Mouse (Mus musculus) gastrocnemius, postnatal 25 days (tissue): ENCODE measurements around the gene Knstrn. TPM values are rescaled to one million over a fixed set of nuclear protein-coding genes. Genes with fewer than 3 reads are reported as not detected.

Experiments used
- DNase-seq: peaks from one replicate; pipeline ENCODE4 v3.0.0; 2022
- total RNA-seq, 2 experiments: library from RNA; stranded (reverse); gene quantifications; 1 replicate in 1 of 2; 2 replicates in 1 of 2; pipeline ENCODE4 v1.2.3; 2021

Knstrn gene
- total RNA-seq, 2 experiments from 2014 or later = 0.92 to 1.3 TPM

DNA sequence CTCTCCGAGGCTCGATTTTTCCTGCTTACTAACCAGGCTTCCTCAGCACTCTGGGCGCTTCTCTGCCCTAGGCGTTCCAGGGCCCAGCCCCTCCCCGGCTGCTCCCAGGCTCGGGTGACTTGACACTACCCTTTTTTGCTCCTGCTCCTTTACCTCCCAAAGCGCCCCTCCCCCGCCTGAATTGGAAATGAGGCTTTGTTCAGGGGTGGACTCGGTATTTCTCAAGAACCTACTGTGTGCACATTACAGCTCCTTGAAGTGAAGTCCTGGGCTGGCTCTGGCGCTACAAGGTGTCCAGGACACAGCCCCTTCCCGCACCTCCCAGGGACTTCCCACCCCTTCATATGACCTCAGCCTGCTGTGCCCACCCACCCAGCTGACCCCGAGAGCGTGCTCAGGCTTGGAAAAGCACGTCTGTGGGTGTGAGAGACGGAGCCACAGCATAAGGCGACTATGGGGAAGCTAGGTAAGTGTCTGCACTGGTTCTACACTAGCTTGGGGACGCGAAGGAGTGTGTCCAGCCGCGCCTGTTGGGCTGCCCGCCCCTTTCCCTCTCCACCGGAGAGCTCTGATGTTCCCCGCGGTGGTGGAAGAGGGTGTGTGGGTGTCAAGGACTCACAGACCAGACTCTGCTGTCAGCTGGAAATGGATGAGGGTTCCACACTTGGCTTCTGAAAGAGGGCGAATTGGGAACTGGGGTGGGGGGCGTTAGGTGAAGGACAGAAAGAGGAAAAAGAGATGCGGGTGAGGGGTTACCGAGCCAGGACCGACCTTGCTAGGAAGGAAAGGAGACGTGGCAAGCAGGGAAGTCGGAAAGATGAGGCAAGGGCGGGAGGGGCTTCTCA, 86.4 kb downstream of the Knstrn start, which contains the start of gene Bahd1:
TSS of gene Bahd1 (plus strand) at position 397 of the 845 bp plus-strand sequence.
- peak; percentile 20 for DNase-seq

DNA sequence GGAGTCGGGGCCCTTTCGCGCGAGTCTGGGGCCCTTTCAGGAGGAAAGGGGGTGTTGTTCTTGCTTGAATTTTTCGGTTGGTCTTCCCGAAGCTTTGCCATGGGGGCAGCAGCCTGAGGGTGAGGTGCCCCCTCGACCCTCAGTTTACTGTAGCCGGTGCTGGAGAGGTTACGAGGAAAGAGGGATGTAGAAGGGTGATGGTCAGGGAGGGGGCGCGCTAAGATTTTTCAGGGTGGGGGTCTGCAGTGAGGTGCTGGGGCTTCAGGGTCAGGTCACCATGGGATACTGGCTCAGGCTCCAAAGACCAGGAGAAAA, 87.0 kb downstream of the Knstrn start:
- DNase-seq = no peak

DNA sequence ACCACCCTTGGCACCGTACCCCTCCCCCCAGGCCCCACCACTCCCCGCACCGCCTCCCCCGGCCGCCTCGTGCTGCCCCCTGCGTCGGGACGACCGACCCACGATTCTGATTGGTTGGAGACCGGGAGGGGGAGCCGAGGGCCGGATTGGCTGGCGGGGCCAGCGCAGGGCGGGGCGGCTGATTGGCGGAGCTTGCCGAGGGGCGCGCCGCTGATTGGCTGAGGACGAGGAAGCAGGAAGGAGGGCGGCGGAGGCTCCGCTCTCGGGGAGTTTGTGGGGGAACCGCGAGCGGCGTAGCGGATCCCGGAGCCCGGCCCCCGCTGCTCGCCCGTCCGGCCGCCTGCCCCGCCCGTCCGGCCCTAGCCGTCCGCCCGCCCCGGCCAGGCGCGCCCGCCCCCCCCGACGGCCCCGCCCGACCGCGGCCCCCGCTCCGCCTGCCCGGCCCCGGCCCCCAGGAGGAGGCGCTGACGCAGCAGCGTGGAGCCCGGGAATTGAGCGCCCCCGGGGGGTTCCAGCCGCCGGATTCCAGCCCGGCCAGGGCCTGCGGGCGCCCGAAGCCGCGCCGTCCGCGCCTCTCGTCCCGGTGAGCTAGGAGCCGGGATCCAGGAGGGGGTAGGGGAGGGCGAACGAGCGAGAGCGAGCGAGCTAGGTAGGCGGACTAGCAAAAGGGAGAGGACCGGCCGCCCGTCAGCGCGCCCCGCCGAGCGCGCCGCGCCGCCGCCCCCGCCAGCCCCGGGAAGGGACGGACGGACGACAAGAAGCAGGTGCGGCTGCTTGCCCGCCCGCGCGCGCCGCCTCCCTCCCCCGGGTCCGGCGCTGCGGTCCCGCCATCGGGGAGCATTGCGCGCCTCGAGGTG, 87.6 kb downstream of the Knstrn start:
- peak; percentile 99 for DNase-seq

DNA sequence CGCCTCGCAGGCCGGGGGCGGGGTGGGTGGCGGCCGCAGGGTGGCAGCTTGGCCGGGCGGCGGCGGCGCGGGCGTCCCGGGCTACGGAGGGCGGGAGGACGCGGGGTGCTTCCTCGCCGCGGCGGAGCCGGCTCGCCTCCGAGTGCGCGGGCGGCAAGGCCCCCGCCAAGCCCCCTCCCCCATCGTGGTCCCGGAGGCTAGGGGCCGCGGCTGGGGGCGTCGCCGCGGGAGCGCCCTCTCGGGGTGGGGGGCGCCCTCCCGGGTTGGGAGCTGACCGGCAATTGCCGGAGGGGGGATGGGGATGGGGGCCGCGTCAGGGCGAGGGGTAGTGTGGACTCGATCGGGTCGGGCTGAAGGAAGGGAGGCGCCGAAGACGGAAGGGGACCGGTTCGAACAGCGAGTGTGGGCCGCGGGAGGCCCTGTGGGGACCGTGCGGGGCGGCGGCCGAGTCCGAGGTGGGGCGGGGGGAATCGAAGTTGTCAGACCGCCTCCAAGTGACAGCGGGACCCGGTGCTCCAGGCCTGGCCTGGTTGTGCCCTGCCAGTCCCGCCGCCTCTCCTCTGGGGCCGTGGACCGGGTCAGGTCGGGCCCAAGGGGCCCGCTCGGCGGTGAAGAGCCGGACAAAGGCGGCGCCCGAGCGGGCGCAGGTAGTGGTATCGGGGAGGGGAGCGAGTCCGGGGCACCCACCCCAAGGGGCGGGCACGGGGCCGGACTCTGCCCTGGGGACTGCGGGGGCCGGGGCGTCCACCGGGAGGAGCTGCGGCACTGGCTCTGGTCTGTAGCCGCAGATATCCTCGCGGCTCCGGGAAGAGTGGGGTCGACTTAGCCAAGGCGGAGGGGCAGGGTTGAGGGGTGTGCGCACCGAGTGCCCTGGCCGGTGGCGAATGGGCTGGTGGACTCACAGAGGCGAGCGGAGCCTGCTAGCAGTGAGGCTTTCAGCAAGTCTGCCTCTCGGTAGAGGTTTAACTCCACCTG, 88.5 kb downstream of the Knstrn start:
- DNase-seq = peak; percentile 52

DNA sequence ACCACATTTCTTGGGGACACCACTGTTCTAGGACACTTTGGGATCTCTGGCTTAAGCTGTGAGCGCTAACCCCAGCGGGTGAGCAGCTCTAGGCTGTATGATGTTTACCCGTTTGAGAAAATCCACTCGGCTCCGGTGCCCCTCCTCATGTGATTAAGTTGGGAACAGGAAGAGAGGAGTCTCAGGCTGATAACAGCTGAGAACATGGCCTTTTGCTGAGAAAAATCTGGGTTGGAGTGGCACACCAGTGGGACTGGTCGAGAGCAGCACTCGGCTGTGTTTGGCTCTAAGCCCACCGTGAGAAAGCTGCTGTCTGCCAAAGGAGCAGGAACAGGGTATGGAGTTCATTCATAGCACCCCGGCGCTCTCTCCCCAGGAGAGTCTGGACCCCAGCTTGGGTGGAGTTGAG, 89.5 kb downstream of the Knstrn start:
- no peak for DNase-seq

Other genes with a start within 250 kb of the Knstrn start
- 1 to 10 TPM; 1.0 to 1.2 TPM for gene Bub1b, start 215.8 kb upstream of the Knstrn start, total RNA-seq
- under 1 TPM in 1 of 2 experiments, not detected in 1; 0.64 TPM for gene Pak6, start 150.7 kb upstream of the Knstrn start, total RNA-seq
- gene Ankrd63, start 110.0 kb upstream of the Knstrn start, total RNA-seq = not detected
- under 1 TPM; 0.15 to 0.16 TPM for gene Plcb2, start 85.6 kb upstream of the Knstrn start, total RNA-seq
- gene Inafm2, start 68.2 kb upstream of the Knstrn start, total RNA-seq = 1 to 10 TPM; 3.6 to 4.9 TPM
- 10 to 100 TPM; 11.8 to 13.0 TPM for gene Ccdc9b, start 51.3 kb upstream of the Knstrn start, total RNA-seq
- not detected for gene Phgr1, start 41.2 kb upstream of the Knstrn start, total RNA-seq
- not detected for gene Disp2, start 34.3 kb upstream of the Knstrn start, total RNA-seq
- gene Ivd, start 48.0 kb downstream of the Knstrn start, total RNA-seq = 100 to 1,000 TPM; 121 to 136 TPM
- 1 to 10 TPM; 4.2 TPM for gene Bahd1, start 86.4 kb downstream of the Knstrn start, total RNA-seq
- 1 to 10 TPM; 2.8 TPM for gene Chst14, start 112.5 kb downstream of the Knstrn start, total RNA-seq
- gene Ccdc32, start 215.4 kb downstream of the Knstrn start, total RNA-seq = 1 to 10 TPM; 3.7 to 4.8 TPM
- 1 to 10 TPM; 2.4 to 2.5 TPM for gene Rpusd2, start 220.8 kb downstream of the Knstrn start, total RNA-seq
- gene Knl1, start 233.1 kb downstream of the Knstrn start, total RNA-seq = under 1 TPM; 0.28 to 0.88 TPM